Mouse (Mus musculus): ENCODE results near the gene Snapc5.
"Not testable (repeated sequence)": the region's sequence is repeated elsewhere in the genome, so short reads cannot be mapped to it uniquely, and the experiment has no call there.

The Snapc5 gene

DNA sequence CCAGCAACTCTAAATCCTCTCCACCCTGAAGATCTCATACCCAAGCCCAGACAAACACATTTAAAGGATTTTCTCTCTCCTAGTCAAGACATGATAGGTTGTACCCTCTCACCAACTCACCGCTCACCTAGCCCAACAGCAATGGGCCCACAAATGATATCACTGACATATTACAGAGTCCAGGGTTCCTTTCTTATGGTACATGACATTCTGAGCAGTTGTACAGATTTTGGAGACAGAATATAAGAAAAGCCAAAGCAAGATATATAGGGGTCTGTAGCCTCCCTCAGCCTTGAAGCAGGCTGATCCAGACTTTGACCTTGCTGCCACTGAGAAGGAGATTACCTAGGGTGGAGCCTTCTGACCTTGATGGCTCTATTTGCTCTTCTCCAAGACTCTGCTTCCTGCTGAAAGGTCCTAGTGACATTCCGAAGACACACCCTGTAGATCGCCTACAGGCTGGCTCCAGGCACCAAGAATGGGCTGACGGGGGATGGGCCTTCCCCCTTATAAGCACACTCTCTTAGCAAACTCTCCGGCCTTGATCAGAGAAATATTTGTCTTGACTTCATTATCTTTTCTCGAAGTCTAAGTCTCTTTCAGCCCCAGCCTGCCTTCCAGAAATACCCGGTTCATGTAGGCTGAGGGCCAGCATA, 19.8 kb downstream of the Snapc5 start:
- not testable (repeated sequence) for DNase-seq (ENCODE audit: low read depth)

DNA sequence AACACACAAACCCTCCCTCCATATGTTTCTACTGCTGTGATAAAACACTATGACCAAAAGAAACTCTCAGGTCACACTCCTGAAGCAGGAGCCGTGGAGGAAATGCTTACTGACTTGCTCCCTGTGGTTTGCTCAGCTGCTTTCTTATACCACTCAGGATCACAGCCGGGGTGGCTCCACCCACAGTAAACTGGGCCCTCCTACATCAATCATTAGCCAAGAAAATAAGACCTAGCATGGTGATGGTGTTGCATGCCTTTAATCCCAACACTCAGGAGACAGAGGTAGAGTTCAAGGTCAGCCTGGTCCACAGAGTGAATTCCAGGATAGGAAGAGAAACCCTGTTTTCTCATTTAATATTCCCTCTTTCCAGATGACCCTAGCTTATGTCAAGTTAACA, 20.8 kb downstream of the Snapc5 start:
- no peak for DNase-seq (ENCODE audit: low read depth)

DNA sequence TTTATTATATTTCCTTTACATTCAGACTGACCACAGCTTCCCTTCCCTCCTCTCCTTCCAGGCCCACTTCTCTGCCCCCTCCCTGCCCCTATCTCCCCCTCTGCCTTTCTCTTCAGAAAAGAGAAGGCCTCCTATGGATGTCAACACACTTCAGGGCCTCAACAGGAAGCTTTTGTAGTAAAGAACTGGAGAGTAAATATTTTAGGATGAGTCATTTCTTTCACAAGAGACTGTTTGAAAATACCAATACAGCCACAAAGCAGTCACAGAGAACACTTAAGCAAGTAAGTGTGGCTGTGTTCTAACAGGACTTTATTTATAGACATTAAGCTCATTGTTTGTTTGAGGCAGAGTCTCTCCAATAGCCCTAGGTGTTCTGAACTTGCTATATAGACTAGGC, 23.3 kb downstream of the Snapc5 start:
- no peak for DNase-seq (ENCODE audit: low read depth)

DNA sequence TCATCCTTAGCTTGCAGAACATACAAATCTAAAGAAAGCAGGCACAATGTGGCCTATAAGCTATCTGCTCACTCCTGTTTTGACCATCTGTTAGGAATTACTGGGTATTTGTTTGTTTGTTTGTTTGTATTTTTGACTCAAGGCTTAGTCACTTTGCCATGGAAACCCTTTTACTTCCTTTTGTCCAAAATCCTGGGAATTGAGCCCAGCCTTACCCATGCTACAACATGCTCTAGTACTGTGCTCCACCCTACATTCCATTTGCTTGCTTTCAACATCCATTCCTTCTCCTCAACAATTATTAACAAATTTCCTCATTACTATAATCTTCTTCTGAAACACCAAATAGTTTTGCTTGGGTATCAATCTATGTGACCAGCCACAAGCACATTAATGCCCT, 23.8 kb downstream of the Snapc5 start:
- no peak for DNase-seq (ENCODE audit: low read depth)

DNA sequence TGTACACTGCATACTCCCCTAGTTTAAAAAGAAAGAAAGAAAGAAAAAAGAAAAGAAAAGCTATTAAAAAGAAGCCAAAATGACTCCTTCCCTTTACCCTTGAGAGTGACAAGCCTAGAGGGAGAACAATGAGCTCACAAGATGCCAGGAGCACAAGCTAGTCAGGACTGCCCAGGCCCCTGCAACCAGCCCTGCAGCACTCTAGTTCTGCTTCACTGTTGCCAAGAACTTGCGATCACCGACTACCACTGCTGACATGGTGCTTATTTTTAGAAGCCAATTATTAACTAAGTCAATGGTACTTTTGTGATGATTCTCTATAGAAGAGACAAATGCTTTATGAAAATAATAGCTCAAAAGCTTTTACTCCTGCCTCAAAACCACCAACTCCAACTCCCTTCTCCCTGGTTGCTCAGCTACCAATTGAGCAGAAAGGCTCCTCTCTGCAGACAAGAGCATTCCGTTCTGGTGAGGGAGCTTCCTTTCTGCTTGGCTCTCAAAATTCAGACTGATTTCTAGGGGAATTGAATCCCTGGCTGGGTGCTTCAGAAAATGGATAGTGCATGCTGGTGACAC, 28.5 kb downstream of the Snapc5 start:
- no peak for DNase-seq (ENCODE audit: low read depth)

DNA sequence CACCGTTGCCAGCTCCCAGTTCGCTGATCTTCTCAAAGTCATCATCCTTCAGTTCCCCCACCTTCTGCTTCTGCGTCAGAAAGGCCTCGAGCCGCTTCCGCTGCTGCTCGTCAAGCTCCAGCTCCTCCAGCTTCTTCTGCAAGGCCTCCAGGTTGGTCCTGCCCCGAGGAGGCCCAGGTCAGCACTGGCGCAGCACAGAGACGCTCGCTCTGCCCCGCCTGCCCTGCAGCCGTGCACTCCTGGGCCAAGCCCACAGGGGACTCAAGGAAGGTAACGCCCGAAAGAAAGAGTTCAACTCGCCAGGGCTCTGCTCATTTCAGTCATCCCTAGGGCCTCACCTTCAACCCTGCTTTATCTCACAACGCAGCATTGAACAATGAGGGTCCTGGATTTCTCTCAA, 35.4 kb downstream of the Snapc5 start:
- no peak for DNase-seq (ENCODE audit: low read depth)

DNA sequence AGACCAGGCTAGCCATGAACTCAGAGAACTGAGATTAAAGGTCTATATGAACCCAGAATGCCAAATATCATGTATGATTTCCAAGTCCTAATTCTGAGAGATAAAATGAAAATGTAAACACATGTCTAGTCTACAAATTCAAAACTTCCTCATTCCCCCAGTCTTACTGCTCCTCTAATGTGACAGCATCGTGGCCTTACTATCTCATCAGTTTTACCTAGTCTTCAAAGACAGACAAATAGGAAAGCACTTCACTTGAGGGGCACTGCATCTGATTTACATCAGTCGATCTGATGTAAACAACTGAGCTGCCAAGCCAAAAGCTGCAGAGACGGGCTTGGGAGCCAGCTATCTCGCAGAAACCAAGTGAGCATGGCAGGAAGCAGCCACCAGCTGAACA, 37.0 kb downstream of the Snapc5 start:
- DNase-seq (ENCODE audit: low read depth): no peak

DNA sequence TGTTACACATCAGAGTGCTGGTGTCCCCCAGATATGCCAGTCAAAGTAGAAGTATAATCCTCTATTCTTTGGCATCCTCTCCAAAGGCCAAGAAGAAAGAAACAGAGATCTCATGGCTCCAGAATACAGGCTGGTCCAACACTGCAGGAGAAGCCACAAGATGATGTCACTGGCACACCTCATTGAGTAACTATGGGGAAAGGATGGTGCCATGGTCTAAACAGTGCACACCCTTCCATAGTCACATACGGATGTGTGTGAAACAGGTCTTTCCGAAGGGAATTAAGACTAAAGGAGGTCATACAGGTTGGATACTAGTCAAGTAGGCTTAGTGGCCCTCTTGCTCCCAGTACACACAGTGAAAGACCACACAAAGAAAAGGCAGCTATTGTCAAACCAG, 37.6 kb downstream of the Snapc5 start:
- no peak for DNase-seq (ENCODE audit: low read depth)

DNA sequence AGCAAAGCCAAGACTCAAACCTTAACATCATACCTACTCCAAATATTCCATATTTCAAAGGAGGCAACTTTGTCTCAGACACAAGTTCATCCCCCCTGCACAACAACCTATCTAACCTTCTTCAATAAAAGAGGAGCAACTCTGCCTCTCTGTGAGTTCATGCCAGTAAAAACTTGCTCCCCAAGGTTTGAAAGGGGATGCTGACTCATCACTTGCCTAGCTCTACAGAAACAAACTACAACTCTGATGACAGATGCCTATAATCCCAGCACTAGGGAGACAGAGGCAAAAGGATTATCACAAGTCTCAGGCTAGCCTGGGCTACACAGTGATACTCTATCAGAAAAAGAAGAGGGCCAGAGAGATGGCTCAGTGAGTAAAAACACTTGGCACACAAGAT, 38.8 kb downstream of the Snapc5 start:
- no peak for DNase-seq (ENCODE audit: low read depth)

DNA sequence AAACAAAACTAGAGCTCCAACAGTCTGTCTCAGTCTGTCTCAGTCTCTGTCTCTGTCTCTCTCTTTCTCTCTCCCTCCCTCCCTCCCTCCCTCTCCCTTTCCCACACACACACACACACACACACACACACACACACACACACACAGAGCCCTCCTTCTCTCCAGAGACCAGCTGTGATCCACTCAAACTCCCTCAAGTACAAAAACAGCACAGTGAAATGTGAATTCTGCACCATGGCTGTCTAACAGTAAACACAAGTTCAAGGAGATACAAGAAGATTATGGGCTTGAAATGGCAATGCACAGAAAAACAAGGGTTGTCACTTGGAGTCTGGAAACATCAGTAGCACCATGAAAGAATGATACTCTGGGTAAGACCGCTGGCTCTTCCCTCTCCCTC, 40.2 kb downstream of the Snapc5 start:
- no peak for DNase-seq (ENCODE audit: low read depth)

DNA sequence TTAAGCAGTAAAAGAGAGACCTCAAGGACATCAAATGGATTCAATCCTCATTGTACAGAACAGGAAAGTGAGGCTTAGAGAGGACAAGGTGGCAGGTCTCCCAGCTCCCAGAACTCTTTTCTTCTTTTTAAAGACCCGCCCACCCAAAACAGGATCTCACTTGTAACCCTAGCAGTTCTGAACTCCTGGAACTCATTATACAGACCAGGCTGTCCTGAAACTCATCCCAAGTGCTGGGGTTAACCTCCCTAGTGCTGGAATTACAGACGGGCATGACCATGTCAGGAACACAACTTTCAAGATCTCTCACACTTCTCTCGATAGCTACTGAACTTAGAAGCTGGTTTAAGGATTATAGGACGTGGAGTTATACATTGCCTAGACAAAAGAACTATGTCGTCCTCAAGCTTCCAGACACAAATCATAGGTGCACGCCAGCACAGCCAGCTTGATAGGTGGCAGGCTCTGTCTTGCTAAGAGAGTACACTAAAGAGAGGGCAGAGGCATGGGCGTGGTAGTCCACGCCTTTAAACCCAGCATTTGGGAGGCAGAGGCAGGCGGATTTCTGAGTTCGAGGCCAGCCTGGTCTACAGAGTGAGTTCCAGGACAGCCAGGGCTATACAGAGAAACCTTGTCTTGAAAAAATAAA, 40.8 kb downstream of the Snapc5 start:
- no peak for DNase-seq (ENCODE audit: low read depth)

DNA sequence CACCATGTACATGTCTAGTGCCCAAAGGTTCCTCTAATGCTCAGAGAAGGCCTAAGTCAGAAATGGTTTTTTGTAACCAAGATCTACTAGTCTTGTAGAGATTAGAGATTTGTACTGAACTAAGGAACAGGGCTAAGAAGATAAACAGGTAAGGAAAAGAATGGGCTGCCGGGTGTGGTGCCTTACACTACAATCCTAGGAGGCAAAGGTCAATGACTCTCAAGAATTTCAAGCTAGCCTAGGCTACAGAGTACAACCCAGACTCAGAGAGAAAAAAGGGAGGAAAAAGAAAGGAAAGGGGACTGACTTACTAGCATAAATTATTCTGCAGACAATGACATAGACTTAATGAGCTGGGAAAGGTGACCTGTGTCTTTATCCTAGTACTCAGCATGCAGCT, 41.5 kb downstream of the Snapc5 start:
- DNase-seq (ENCODE audit: low read depth): no peak

DNA sequence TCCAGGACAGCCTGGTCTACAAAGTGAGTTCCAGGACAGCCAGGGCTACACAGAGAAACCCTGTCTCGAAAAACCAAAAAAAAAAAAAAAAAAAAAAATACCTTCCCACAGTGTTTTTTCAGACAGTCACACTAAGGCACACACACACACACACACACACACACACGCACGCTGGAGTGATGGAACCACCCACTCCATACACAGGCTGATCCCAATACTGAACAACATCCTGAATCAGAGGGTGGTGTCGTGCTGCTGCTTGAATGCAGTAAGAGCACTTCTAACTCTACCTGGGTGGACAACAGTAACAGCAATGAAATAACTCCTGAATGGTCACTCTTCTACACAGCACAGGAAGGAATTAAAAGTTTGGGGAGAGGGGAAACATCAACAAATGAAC, 42.4 kb downstream of the Snapc5 start:
- no peak for DNase-seq (ENCODE audit: low read depth)

DNA sequence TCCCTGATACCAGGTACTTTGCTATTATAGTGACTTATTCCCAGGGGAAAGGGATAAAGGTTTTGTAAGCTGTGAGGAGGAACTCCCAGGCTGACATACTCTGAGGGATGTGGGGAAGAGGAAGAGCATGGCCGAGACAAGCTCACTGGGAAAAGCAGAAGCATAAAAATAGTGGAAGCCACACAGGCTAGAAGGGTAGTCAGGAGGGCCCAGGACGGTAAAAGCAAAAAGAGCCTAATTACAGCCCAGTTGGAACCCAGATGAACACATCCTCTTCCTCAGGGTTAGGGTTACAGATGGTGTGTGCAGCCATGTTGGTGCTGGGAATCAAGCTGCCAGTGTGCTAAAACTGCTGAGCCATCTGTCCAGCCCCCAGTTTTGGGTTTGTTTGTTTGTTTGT, 43.0 kb downstream of the Snapc5 start:
- no peak for DNase-seq (ENCODE audit: low read depth)

DNA sequence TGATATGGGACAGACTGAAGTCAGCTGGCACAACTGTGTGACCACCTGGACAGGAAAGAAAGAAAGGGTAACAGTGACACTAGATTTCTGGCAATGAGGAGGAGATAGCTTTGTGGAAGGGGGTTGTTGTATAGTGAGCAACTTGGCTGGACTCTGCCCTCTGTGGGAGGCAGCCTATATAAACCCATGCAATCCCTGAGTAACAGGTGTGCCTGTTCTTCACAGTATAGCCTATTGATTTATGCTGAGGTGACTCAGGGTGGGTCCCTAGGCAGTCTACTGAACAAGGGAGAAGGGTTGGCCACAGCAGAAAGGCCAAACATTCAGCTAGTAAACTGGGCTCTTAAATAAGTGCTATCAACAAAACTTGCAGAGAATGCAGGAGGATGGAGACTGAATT, 46.7 kb downstream of the Snapc5 start:
- DNase-seq (ENCODE audit: low read depth): no peak

DNA sequence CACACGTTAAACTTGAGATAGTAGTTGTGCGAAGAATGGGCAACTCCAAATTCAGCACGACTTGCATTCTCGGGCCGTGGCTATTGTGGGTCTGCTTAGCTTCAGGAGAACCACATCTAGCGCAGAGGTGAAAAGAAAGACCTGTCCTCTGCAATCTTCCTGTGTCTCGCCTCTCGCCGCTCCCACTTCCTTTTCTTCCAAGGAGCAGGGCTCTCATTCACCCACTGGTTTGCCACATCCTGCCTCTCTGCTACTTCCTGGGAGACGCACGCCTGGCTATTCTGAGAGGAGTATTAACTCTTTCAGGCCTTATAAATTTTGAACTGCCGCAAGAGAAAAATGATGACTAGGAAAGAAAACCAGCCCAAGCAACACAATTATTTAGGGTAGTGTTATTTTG, 48.7 kb downstream of the Snapc5 start:
- DNase-seq (ENCODE audit: low read depth): peak; percentile 44

DNA sequence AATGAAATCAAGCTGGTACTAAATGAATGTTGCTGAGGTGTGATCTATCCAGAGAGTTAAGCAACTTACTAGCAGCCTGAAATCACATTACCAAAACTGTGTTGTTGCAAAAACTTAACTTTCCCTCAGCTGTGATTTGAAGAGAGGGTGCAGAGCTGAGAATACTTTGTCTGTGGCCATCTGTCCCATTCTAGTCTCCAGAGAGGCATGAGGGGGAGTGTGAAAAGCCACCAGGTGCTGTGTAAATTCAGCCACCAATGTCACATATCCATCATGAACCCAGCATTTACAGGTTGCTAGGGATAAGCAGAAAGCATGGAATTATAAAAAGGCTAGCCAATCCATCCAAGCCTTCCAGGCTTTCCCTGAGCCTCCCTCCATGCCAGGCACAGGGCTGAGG, 49.9 kb downstream of the Snapc5 start:
- DNase-seq (ENCODE audit: low read depth): no peak

DNA sequence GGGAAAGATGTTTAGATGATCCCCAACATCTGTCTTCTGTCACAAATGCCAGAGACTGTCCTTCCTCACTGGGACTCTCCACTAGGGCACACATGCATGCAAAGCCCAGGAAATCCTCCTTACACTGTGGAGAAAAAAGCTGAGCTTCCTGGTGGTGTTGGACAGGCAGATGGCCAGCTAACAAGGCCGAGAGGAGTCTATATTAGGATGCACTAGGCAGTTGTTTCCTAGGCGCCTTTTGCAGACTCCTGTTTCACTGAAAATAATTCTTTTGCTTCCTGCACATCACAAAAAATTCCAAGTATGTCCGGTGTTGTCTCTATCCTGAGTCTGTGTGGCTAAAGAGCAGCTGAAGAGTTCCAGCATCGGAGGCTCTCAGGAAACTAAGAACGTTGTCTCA, 52.1 kb downstream of the Snapc5 start:
- no peak for DNase-seq (ENCODE audit: low read depth)

DNA sequence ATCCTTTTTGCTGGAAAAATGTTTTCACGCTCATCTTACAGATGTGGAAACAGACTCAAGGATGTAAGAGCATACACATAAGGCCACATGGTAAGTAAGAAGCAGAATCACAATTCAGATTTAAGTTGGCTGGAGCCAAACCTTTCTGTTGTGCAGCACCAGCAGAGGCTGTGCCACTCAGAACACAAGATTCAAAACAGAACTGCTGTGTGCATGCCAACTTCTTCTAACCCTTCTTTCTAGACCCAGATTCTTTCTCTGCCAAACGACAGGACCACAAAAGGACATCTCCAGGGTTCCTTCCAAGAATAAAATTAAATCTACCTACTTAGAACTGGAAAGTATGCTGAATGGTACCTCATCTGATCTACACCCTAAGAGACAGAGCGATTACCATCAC, 52.6 kb downstream of the Snapc5 start:
- DNase-seq (ENCODE audit: low read depth): no peak

DNA sequence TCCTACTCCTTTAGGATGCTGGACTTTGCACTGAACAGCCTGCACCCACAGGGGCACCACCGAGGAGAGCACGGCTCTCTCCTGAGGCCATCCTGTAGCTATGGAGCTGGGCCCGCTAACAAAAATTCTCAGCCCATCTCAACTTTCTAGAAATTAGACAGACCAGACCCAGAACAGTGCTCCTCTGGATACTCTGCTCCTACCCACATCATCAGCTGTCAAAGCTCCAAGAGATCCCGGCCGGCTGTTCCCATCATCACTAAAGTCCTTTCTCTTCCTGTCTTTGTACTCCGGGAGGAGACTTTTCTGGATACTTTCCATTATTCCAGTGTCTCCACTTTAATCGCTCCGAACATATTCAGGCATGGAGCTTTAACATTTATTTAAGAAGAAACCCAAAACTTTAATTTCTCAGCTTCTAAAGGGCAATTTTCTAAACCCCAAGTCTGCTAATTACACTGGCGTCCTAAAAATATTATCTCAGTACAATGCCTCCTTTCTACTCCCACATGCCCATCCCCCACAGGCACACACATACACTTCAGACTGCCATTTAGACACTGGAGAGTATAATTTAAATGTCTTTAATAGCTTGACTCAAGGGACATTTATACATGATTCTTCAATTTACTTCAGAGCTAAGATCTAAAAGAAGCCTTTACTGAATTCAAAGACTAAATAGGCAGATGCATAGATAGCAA, 53.3 kb downstream of the Snapc5 start:
- DNase-seq (ENCODE audit: low read depth): no peak

Measured in naive thymus-derived CD4-positive, alpha-beta T cell, adult 2 months (primary cell).